Mouse (Mus musculus): ENCODE measurements around the gene Bicdl2. TPM values are rescaled to one million over a fixed set of nuclear protein-coding genes. Genes with fewer than 3 reads are reported as not detected.

Gene Bicdl2
- polyA plus RNA-seq, 1 experiment = 0.49 TPM

DNA sequence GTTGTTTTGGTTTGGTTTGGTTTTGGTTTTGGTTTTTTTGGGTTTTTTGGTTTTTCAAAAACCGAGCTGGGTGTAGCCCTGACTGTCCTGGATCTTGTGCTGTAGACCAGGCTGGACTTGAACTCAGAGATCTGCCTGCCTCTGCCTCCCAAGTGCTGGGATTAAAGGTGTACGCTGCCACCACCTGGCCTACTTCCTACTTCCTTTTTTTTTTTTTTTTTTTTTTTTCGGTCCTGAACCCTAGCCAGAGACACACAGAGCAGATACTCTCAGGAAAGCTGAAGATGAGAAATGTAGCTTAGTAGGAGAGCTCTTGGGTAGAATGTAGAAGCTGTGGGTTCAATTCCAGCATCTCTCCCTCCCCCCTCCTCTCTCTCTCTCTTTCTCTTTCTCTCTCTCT is 1.9 kb upstream of the Bicdl2 start:
- no peak for DNase-seq
- no peak overlapping the region for H3K4me3 ChIP-seq (ENCODE audit: control insufficient read depth, insufficient read depth, low read length)
- 66% methylated on average over 3 of the region's 3 CpGs for WGBS
- 0 out of 2 replicates have a peak, but pooled peaks cover 7% of the 10 kb centered on the region for H3K4me1 ChIP-seq (replicated peaks; ENCODE audit: control insufficient read depth, insufficient read depth, low read length)
- H3K27ac ChIP-seq (ENCODE audit: control insufficient read depth, insufficient read depth, low read length) = no peak overlapping the region
- peaks cover 5% of the 10 kb centered on the region; the same call in 1 of the 2 replicates for H3K27me3 ChIP-seq (ENCODE audit: control insufficient read depth, insufficient read depth, low read length)
- H3K36me3 ChIP-seq (ENCODE audit: control insufficient read depth, insufficient read depth, low read length) = no peaks in the 10 kb centered on the region
- TF ChIP-seq CTCF (IDR thresholded peaks at IDR 0.05; ENCODE audit: borderline replicate concordance, control insufficient read depth, extremely low read depth, insufficient read depth, low read length, poor library complexity) (no peak), POLR2A (IDR thresholded peaks at IDR 0.05; ENCODE audit: control insufficient read depth, extremely low read depth, insufficient read depth, low read length, poor library complexity) (no peak)

DNA sequence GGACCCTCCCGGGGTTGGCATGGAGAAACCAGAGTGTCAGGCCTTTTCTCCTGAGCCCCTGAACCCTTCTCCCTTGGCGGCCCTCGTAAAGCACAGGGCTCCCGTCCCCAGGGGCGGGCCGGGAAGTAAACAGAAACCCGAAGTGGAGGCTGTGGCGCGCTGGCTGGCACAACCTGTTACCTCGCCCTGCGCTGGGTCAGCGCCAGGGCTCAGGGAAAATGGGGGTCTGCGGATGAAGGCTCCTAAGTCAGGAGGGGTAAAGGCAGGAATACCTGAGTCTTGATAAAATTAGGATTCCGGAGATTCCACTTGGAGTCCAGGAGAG is 532 bp downstream of the Bicdl2 start:
- peaks cover 10% of the 10 kb centered on the region; the same call in 1 of the 2 replicates for H3K4me1 ChIP-seq (replicated peaks; ENCODE audit: control insufficient read depth, insufficient read depth, low read length)
- no peak overlapping the region for H3K27ac ChIP-seq (ENCODE audit: control insufficient read depth, insufficient read depth, low read length)
- no peak overlapping the region for H3K4me3 ChIP-seq (ENCODE audit: control insufficient read depth, insufficient read depth, low read length)
- DNase-seq = no peak
- TF ChIP-seq POLR2A (IDR thresholded peaks at IDR 0.05; ENCODE audit: control insufficient read depth, extremely low read depth, insufficient read depth, low read length, poor library complexity) = no peak
- TF ChIP-seq CTCF (IDR thresholded peaks at IDR 0.05; ENCODE audit: borderline replicate concordance, control insufficient read depth, extremely low read depth, insufficient read depth, low read length, poor library complexity) = no peak
- peaks cover 5% of the 10 kb centered on the region; the same call in 1 of the 2 replicates for H3K27me3 ChIP-seq (ENCODE audit: control insufficient read depth, insufficient read depth, low read length)
- WGBS = 4% methylated on average over 14 of the region's 14 CpGs
- H3K36me3 ChIP-seq (ENCODE audit: control insufficient read depth, insufficient read depth, low read length) = no peaks in the 10 kb centered on the region

DNA sequence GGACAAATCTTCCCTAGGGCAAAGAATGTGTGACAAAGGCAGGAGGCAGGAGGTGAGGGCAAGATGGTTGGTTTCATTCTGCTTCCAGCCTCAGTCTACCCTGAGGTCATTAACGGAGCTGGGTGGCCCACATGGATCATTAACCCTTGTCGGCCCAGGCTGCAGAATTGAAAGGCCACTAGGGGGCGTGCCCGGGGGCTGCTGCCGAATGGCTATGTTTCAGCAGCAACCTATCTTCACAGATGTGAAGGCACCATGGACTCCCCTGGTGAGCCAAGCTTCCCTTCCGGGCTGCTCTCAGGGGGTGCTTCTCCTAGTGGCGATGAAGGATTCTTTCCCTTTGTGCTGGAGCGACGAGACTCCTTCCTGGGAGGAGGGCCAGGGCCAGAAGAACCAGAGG is 1.2 kb downstream of the Bicdl2 start:
- peak; percentile 38 for DNase-seq
- H3K36me3 ChIP-seq (ENCODE audit: control insufficient read depth, insufficient read depth, low read length) = no peaks in the 10 kb centered on the region
- peaks cover 10% of the 10 kb centered on the region; the same call in 1 of the 2 replicates for H3K4me1 ChIP-seq (replicated peaks; ENCODE audit: control insufficient read depth, insufficient read depth, low read length)
- H3K27ac ChIP-seq (ENCODE audit: control insufficient read depth, insufficient read depth, low read length) = no peak overlapping the region
- H3K27me3 ChIP-seq (ENCODE audit: control insufficient read depth, insufficient read depth, low read length) = peaks cover 5% of the 10 kb centered on the region; the same call in 1 of the 2 replicates
- WGBS = 12% methylated on average over 9 of the region's 9 CpGs
- no peak overlapping the region for H3K4me3 ChIP-seq (ENCODE audit: control insufficient read depth, insufficient read depth, low read length)
- TF ChIP-seq CTCF (IDR thresholded peaks at IDR 0.05; ENCODE audit: borderline replicate concordance, control insufficient read depth, extremely low read depth, insufficient read depth, low read length, poor library complexity) = peak; percentile 77; the same call in 1 of the 2 replicates
- TF ChIP-seq POLR2A (IDR thresholded peaks at IDR 0.05; ENCODE audit: control insufficient read depth, extremely low read depth, insufficient read depth, low read length, poor library complexity) = no peak

GRCm38 (mm10) chr17:23664556-23665021 is 4.3 kb downstream of the Bicdl2 start:
- Histone ChIP-seq H3K27ac (ENCODE audit: control insufficient read depth, insufficient read depth, low read length) (no peak overlapping the region), H3K4me1 (replicated peaks; ENCODE audit: control insufficient read depth, insufficient read depth, low read length) (peaks cover 10% of the 10 kb centered on the region; the same call in 1 of the 2 replicates), H3K27me3 (ENCODE audit: control insufficient read depth, insufficient read depth, low read length) (peaks cover 5% of the 10 kb centered on the region; the same call in 1 of the 2 replicates), H3K36me3 (ENCODE audit: control insufficient read depth, insufficient read depth, low read length) (peaks cover 6% of the 10 kb centered on the region; the same call in 1 of the 2 replicates), H3K4me3 (ENCODE audit: control insufficient read depth, insufficient read depth, low read length) (no peak overlapping the region)
- WGBS = 39% methylated on average over 5 of the region's 5 CpGs
- peak; percentile 21 for DNase-seq
- peak; percentile 52; the same call in 1 of the 2 replicates for TF ChIP-seq CTCF (IDR thresholded peaks at IDR 0.05; ENCODE audit: borderline replicate concordance, control insufficient read depth, extremely low read depth, insufficient read depth, low read length, poor library complexity)
- no peak for TF ChIP-seq POLR2A (IDR thresholded peaks at IDR 0.05; ENCODE audit: control insufficient read depth, extremely low read depth, insufficient read depth, low read length, poor library complexity)

GRCm38 (mm10) chr17:23665511-23665910 is 5.2 kb downstream of the Bicdl2 start:
- no peak for DNase-seq
- H3K4me1 ChIP-seq (replicated peaks; ENCODE audit: control insufficient read depth, insufficient read depth, low read length) = peaks cover 7% of the 10 kb centered on the region; the same call in 1 of the 2 replicates
- peaks cover 6% of the 10 kb centered on the region; the same call in 1 of the 2 replicates for H3K36me3 ChIP-seq (ENCODE audit: control insufficient read depth, insufficient read depth, low read length)
- no peak overlapping the region for H3K4me3 ChIP-seq (ENCODE audit: control insufficient read depth, insufficient read depth, low read length)
- H3K27ac ChIP-seq (ENCODE audit: control insufficient read depth, insufficient read depth, low read length) = no peak overlapping the region
- 94% methylated on average over 14 of the region's 14 CpGs for WGBS
- peaks cover 1% of the 10 kb centered on the region; the same call in 1 of the 2 replicates for H3K27me3 ChIP-seq (ENCODE audit: control insufficient read depth, insufficient read depth, low read length)
- no peak for TF ChIP-seq POLR2A (IDR thresholded peaks at IDR 0.05; ENCODE audit: control insufficient read depth, extremely low read depth, insufficient read depth, low read length, poor library complexity)
- TF ChIP-seq CTCF (IDR thresholded peaks at IDR 0.05; ENCODE audit: borderline replicate concordance, control insufficient read depth, extremely low read depth, insufficient read depth, low read length, poor library complexity) = no peak

DNA sequence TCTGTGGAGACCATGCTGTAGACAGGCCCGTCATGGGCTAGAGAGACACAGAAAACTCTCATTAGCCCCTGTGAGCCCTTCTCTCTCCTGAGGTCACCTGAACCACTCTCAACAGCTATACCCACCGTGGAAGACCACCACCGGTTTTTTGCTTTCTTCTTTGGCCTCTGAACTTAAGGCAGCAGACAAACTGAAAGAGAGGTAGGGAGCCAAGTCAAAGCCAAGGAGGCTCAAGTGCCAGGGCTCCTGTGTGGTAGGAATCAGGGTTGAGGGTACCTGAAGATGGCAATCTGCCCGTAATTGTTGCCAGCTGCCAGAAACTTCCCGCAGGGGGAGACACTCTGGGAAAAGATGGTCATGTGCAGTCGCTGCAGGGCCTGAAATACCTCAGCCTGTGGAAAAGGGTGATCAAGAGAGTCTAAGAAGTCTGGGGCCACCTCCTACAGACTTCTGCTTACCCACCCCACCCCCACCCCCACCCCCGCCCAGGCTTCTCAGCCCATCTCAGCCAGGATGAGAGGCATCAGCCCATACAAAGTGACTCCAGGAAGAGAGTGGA is 10.3 kb downstream of the Bicdl2 start:
- 98% methylated on average over 7 of the region's 7 CpGs for WGBS
- Histone ChIP-seq H3K36me3 (ENCODE audit: control insufficient read depth, insufficient read depth, low read length) (peaks cover 6% of the 10 kb centered on the region; the same call in 1 of the 2 replicates), H3K27ac (ENCODE audit: control insufficient read depth, insufficient read depth, low read length) (no peak overlapping the region), H3K4me1 (replicated peaks; ENCODE audit: control insufficient read depth, insufficient read depth, low read length) (peaks cover 6% of the 10 kb centered on the region), H3K4me3 (ENCODE audit: control insufficient read depth, insufficient read depth, low read length) (no peak overlapping the region), H3K27me3 (ENCODE audit: control insufficient read depth, insufficient read depth, low read length) (no peaks in the 10 kb centered on the region)
- no peak for DNase-seq
- TF ChIP-seq POLR2A (IDR thresholded peaks at IDR 0.05; ENCODE audit: control insufficient read depth, extremely low read depth, insufficient read depth, low read length, poor library complexity) (no peak), CTCF (IDR thresholded peaks at IDR 0.05; ENCODE audit: borderline replicate concordance, control insufficient read depth, extremely low read depth, insufficient read depth, low read length, poor library complexity) (no peak)
